Mouse (Mus musculus): ENCODE results near the gene Armh1. TPM values are rescaled to one million over a fixed set of nuclear protein-coding genes. Genes with fewer than 3 reads are reported as not detected.

The Armh1 gene
- not detected for polyA plus RNA-seq (2017; shearing (Covaris generic))

DNA sequence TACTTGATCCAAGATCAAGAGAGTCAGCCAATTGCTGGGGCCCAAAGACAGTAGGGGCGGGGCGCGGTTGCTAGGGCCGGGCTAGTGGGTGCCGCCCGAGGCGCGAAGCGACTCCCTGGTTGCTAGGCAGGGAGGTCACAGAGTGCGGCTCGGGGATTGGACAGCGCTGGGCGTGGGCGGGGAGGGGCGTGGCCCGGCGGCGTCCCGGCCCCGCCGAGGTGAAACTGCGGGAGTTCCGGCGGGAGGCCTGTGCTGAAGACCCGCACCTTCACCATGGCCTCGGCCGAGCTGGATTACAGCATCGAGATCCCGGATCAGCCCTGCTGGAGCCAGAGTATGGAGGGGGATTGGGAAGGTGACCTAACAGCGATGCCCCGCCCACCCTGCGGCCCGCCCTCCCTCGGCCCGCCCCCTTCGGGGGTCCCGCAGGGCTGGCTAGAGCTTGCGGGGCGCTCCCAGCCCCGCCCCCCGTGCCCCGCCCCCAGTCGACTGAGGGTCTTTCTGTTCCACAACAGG lies at the start of gene Armh1, which contains the start of gene Tmem53:
Gene Armh1 (minus strand): TSS at position 325 of the 516 bp plus-strand sequence.
Gene Tmem53 (plus strand): TSS at position 151 of the 516 bp plus-strand sequence.

DNA sequence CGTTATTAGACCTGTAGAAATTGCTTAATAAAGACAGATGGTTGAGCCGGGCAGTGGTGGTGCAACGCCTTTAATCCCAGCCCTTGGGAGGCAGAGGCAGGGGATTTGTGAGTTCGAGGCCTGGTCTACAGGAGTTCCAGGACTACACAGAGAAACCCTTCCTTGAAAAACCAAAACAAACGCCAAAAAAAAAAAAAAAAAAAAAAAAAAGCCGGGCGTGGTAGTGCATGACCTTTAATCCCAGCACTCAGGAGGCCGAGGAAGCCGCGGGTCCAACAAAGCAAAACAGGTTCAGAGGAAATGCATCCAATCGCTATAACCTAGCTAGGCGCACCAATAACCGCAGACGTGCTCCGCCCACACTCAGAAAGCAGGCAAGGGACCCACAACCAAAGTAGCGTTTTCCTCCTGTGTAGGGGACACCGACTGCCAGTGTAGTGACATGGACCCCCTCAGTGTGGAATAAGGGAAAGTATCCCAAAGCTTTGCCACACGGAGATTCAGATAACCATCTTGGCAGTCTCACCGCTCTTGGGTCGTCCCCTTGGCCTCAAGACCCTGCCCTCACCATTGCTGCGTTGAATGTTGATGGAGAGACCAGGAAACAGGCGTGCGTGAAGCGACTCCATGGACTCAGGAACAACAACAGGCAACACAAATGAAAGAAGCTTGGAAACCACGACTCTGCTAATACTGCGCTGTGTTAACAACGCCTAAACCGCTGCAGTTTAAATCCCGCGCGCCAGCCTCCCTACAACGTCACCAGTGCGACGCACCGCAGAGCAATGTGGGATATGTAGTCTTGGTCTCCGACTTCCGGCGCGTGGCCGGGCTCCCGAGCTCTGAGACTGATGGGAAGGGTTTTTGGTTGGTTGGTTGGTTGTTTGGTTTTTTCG lies 69.8 kb downstream of the Armh1 start, which contains the start of gene Kif2c:
Gene Kif2c (minus strand): TSS at position 777 of the 896 bp plus-strand sequence.

Other genes with a start within 250 kb of the Armh1 start
- 32.8 TPM for gene Eif2b3, start 232.7 kb downstream of the Armh1 start, polyA plus RNA-seq (2017; shearing (Covaris generic))
- gene Ptch2, start 156.1 kb downstream of the Armh1 start, polyA plus RNA-seq (2017; shearing (Covaris generic)) = 0.35 TPM
- 61.4 TPM for gene Btbd19, start 126.4 kb downstream of the Armh1 start, polyA plus RNA-seq (2017; shearing (Covaris generic))
- 1.4 TPM for gene Tctex1d4, start 125.3 kb downstream of the Armh1 start, polyA plus RNA-seq (2017; shearing (Covaris generic))
- 3.1 TPM for gene Plk3, start 118.2 kb downstream of the Armh1 start, polyA plus RNA-seq (2017; shearing (Covaris generic))
- gene Rps8, start 95.9 kb downstream of the Armh1 start, polyA plus RNA-seq (2017; shearing (Covaris generic)) = 478 TPM
- 3.7 TPM for gene Kif2c, start 69.5 kb downstream of the Armh1 start, polyA plus RNA-seq (2017; shearing (Covaris generic))
- 1.1 TPM for gene Tmem53, start 174 bp downstream of the Armh1 start, polyA plus RNA-seq (2017; shearing (Covaris generic))
- gene Rnf220, start 244.9 kb upstream of the Armh1 start, polyA plus RNA-seq (2017; shearing (Covaris generic)) = 16.9 TPM

Measured in inflammation-experienced regulatory T-cells, adult 16 weeks (primary cell).